Mouse (Mus musculus) hindbrain, embryonic 13.5 days (tissue): ENCODE data around the gene Cd101. TPM values are rescaled to one million over a fixed set of nuclear protein-coding genes. Genes with fewer than 3 reads are reported as not detected.

Experiments
- ATAC-seq: fragments of 200-750 bp; cut with Nextera tagmentation; 2 replicates; pipeline ENCODE4 v1.8.0; 2017; ENCODE audit warnings: moderate TSS enrichment; ENCODE audit not compliant: low FRiP score
- H3K27ac ChIP-seq: fragments of 300-500 bp; sonication (generic); 2 replicates; pipeline ENCODE4 v1.5.1; 2015; ENCODE audit warnings: inconsistent platforms, mild to moderate bottlenecking, moderate library complexity
- H3K27me3 ChIP-seq: fragments of 300-500 bp; sonication (generic); 2 replicates; pipeline ENCODE4 v1.6.1; 2015; ENCODE audit warnings: mild to moderate bottlenecking, inconsistent platforms
- H3K36me3 ChIP-seq: fragments of 300-500 bp; sonication (generic); 2 replicates; pipeline ENCODE4 v1.6.1; 2015; ENCODE audit warnings: mild to moderate bottlenecking, inconsistent platforms
- H3K4me1 ChIP-seq: fragments of 300-500 bp; sonication (generic); replicated peaks from 2 replicates; pipeline ENCODE4 v1.6.1; 2015; ENCODE audit warnings: inconsistent platforms
- H3K4me2 ChIP-seq: fragments of 300-500 bp; sonication (generic); 2 replicates; pipeline ENCODE4 v1.6.1; 2015; ENCODE audit warnings: inconsistent platforms, mild to moderate bottlenecking, moderate library complexity
- H3K4me3 ChIP-seq: fragments of 300-500 bp; sonication (generic); 2 replicates; pipeline ENCODE4 v1.5.1; 2015; ENCODE audit warnings: mild to moderate bottlenecking, inconsistent platforms
- H3K9ac ChIP-seq: fragments of 300-500 bp; sonication (generic); 2 replicates; pipeline ENCODE4 v1.6.1; 2015; ENCODE audit warnings: mild to moderate bottlenecking, inconsistent platforms
- H3K9me3 ChIP-seq: fragments of 300-500 bp; sonication (generic); 2 replicates; pipeline ENCODE4 v1.6.1; 2016; ENCODE audit warnings: inconsistent platforms
- WGBS: fragments of 180-500 bp; shearing (Covaris S2); methylation state at CpG from one replicate; pipeline ENCODE4 v1.1.7; 2015; 5-methylcytosine and 5-hydroxymethylcytosine counted together
- polyA plus RNA-seq: library from polyadenylated mRNA; unstranded; fragments of >200 nt; fragmentation: Nextera tagmentation; extraction: Ambion mirVana; gene quantifications from 2 replicates; pipeline ENCODE4 v1.2.1, GENCODE M21; 2015

Gene Cd101
- polyA plus RNA-seq, 1 experiment from 2014 or later = not detected

DNA sequence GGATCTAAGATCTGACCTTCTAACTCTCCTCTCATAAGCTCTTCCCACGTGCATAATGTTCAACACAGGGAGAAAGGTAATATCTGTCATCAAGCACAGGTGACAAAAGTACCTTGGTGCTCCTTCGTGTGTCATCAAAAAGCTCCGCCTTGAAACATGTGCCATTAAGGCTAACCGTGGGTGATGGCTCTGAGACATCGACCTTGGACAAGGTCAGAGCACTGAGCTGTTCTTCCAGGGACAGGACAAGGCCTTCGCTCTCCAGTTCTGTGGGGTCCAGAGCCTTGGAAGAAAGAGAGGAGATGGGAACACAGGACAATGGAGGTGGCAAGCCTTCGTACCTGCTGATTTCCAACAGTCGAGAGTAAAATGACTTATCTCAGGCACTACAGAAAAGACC, 82.1 kb downstream of the Cd101 start:
- Histone ChIP-seq H3K9me3 (no peaks in the 10 kb centered on the region), H3K27me3 (no peaks in the 10 kb centered on the region), H3K4me2 (no peak overlapping the region), H3K4me1 (no peaks in the 10 kb centered on the region), H3K27ac (no peak overlapping the region), H3K36me3 (peaks cover 55% of the 10 kb centered on the region), H3K4me3 (no peak overlapping the region), H3K9ac (no peak overlapping the region)
- ATAC-seq = no peak
- WGBS = 96% methylated on average over 8 of the region's 8 CpGs

Other genes with a start within 250 kb of the Cd101 start
- gene Vtcn1, start 204.1 kb downstream of the Cd101 start, polyA plus RNA-seq = not detected in 2 replicates
- 7.5 and 8.3 TPM in 2 replicates for gene Trim45, start 107.4 kb downstream of the Cd101 start, polyA plus RNA-seq
- 6.3 and 6.5 TPM in 2 replicates for gene Ttf2, start 59.9 kb downstream of the Cd101 start, polyA plus RNA-seq
- gene Ptgfrn, start 80.7 kb upstream of the Cd101 start, polyA plus RNA-seq = 2.1 and 2.4 TPM in 2 replicates